Mouse (Mus musculus) lung, postnatal 0 days (tissue): ENCODE measurements around the gene Mafg. TPM values are rescaled to one million over a fixed set of nuclear protein-coding genes. Genes with fewer than 3 reads are reported as not detected.
"Not testable (repeated sequence)": the region's sequence is repeated elsewhere in the genome, so short reads cannot be mapped to it uniquely, and the experiment has no call there.

Source experiments
- ATAC-seq: fragments of 200-750 bp; cut with Nextera tagmentation; 2 replicates; pipeline ENCODE4 v1.8.0; 2017; ENCODE audit warnings: moderate library complexity
- DNase-seq: peaks from one replicate; pipeline ENCODE4 v3.0.0-alpha.2; 2016; ENCODE audit warnings: low spot score
- H3K27ac ChIP-seq: fragments of 300-500 bp; sonication (generic); 2 replicates; pipeline ENCODE4 v1.5.1; 2014; ENCODE audit warnings: antibody characterized with exemption, mild to moderate bottlenecking, low read length, mixed read lengths
- H3K27me3 ChIP-seq: fragments of 300-500 bp; sonication (generic); replicated peaks from 2 replicates; pipeline ENCODE4 v1.6.1; 2014; ENCODE audit warnings: low read length, mixed read lengths; ENCODE audit not compliant: insufficient read depth
- H3K36me3 ChIP-seq: fragments of 300-500 bp; sonication (generic); 2 replicates; pipeline ENCODE4 v1.6.1; 2014; ENCODE audit warnings: low read length, mixed read lengths; ENCODE audit not compliant: insufficient read depth
- H3K4me1 ChIP-seq: fragments of 300-500 bp; sonication (generic); 2 replicates; pipeline ENCODE4 v1.6.1; 2014; ENCODE audit warnings: antibody characterized with exemption, low read depth, low read length, mixed read lengths; ENCODE audit not compliant: insufficient read depth
- H3K4me2 ChIP-seq: fragments of 300-500 bp; sonication (generic); replicated peaks from 2 replicates; pipeline ENCODE4 v1.6.1; 2014; ENCODE audit warnings: low read depth, mild to moderate bottlenecking, low read length, moderate library complexity, mixed read lengths
- H3K4me3 ChIP-seq: fragments of 300-500 bp; sonication (generic); 2 replicates; pipeline ENCODE4 v1.5.1; 2014; ENCODE audit warnings: low read depth, low read length
- H3K9ac ChIP-seq: fragments of 300-500 bp; sonication (generic); replicated peaks from 2 replicates; pipeline ENCODE4 v1.6.1; 2014; ENCODE audit warnings: low read depth, mild to moderate bottlenecking
- H3K9me3 ChIP-seq: fragments of 300-500 bp; sonication (generic); 2 replicates; pipeline ENCODE4 v1.6.1; 2016; ENCODE audit warnings: low read length, mixed read lengths
- CTCF ChIP-seq: IDR thresholded peaks from 2 replicates; pipeline ENCODE4 v1.5.1; 2016; ENCODE audit warnings: antibody characterized with exemption, mild to moderate bottlenecking
- EP300 ChIP-seq: IDR thresholded peaks from 2 replicates; pipeline ENCODE4 v1.6.1; 2016; ENCODE audit warnings: antibody characterized with exemption, mild to moderate bottlenecking, control low read depth
- WGBS: fragments of 180-500 bp; shearing (Covaris S2); extraction: QIAGEN DNeasy Blood & Tissue Kit; methylation state at CpG from one replicate; pipeline ENCODE4 v1.1.7; 2014; 5-methylcytosine and 5-hydroxymethylcytosine counted together
- polyA plus RNA-seq: library from polyadenylated mRNA; unstranded; fragments of >200 nt; fragmentation: Nextera tagmentation; extraction: Ambion mirVana; gene quantifications from 2 replicates; pipeline ENCODE4 v1.2.1, GENCODE M21; 2015

Gene Mafg
- polyA plus RNA-seq, 1 experiment from 2014 or later, result 25.9 TPM

DNA sequence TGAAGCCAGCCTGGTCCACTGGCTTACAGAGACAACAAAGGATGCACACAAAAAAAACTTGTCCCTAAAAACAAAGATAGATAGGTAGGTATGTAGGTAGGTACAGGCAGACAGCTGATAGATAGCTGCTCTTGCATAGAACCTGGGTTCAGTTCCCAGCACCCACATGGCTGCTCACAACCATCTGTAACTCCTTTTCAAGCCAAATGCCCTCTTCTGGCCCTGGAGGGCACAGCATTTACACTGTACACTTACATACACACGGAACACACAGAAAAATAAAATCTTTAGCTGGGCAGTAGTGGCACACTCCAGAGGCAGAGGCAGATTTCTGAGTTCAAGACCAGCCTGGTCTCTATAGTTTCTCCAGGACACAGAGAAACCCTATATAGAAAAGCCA is 49.5 kb downstream of the Mafg start:
- 97% methylated on average over 1 of the region's 1 CpGs for WGBS
- Histone ChIP-seq H3K27me3 (no peaks in the 10 kb centered on the region), H3K27ac (no peak overlapping the region), H3K4me3 (no peak overlapping the region), H3K4me1 (peaks cover 10% of the 10 kb centered on the region), H3K4me2 (no peak overlapping the region), H3K9ac (no peak overlapping the region), H3K9me3 (no peaks in the 10 kb centered on the region), H3K36me3 (peaks cover 10% of the 10 kb centered on the region)
- no peak for TF ChIP-seq CTCF
- no peak for TF ChIP-seq EP300
- ATAC-seq, result no peak
- DNase-seq, result no peak

DNA sequence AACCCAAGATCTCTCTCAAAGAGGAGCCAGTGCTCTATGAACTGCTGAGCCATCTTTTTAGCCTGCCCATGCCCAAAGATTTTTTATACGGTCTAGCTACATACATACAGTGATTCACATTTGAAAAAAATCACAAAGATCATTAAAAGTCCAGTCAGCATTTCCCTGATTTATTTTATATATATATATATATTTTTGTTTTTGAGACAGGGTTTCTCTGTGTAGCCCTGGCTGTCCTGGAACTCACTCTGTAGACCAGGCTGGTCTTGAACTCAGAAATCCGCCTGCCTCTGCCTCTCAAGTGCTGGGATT is 50.5 kb downstream of the Mafg start:
- not testable (repeated sequence) for H3K4me3 ChIP-seq, ATAC-seq, H3K9ac ChIP-seq, H3K9me3 ChIP-seq, DNase-seq, H3K4me2 ChIP-seq, H3K27me3 ChIP-seq, H3K27ac ChIP-seq
- Histone ChIP-seq H3K4me1 (peaks cover 10% of the 10 kb centered on the region), H3K36me3 (peaks cover 14% of the 10 kb centered on the region)
- WGBS, result 96% methylated on average over 2 of the region's 2 CpGs

DNA sequence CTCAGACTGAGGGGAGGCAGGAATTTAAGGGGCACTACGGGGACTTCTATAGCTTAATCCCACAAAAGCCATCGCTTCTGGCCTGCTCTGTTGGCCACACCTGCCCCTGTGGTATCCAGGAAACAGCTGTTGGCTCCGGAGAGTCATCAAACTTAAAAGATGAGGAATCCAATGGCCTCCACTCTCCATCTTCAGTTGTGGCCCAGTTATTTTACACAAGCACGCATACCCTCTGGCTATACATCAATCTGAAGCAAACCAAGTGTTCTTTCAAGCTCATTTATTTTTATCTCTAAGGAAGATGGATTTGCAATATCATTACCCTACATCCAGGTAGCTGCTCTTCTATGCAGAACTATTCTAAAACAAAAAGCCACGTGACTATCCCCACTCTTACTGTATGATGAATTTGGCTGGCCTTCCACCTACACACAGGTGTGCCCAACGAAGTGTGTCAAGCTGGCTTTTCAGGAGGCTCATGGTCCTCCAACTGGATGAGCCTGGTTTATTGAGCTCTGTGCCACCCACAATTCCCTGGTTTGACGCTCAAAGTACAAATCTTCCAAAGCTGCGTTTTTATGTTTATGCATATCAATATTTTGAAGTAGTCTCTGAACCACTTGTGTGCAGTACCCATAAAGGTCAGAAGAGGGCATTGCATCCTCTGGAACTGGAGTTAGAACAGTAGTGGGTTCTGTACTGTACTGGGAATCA is 51.0 kb downstream of the Mafg start:
- Histone ChIP-seq H3K27me3 (no peaks in the 10 kb centered on the region), H3K9me3 (no peaks in the 10 kb centered on the region), H3K36me3 (peaks cover 17% of the 10 kb centered on the region), H3K4me2 (peak overlapping the region; percentile 79), H3K9ac (no peak overlapping the region), H3K4me1 (peaks cover 10% of the 10 kb centered on the region), H3K4me3 (peak overlapping the region; percentile 87), H3K27ac (peak overlapping the region; percentile 95)
- WGBS, result 70% methylated on average over 8 of the region's 8 CpGs
- DNase-seq (peak; percentile 49), ATAC-seq (no peak)
- TF ChIP-seq EP300 (no peak), CTCF (peak; percentile 68)

DNA sequence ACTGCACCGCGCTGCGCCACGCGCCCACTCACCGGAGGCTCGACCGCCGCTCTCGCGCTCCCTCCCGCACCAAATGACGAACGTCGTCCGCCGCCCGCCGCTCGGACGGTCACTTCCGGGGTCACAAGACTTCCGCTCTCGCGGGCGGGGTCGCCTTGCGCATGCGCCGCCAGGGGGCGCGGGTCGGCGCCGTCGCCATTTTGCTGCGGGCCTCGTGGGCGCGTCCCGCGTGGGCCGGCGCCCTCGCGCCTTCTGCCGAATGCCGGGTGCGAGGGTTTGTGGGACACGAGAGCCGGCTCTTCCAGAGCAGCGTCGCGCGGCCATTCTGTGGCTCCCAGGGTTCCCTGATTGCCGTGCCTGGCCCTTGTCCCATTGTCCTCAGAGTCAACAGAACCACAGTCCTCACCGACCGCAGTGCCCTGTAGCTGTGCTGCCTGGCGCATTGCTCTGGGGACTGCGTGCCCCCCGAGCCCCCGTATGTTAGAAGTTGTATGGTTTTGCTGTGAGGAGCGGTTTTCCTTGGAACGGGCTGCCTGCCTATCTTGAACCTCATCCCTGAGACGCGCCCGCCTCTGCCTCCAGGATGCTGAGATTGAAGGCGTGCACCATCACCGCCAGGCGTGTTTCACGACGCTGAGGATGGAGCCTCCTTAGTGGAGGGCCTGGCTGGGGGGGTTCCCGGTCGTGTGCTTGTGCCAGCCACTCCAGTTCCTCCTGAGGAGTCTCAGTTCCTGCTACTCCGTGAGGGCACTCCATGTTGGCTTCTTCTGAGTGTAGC is 51.7 kb downstream of the Mafg start, which contains the start of gene Arhgdia:
Gene Arhgdia (minus strand): TSS at position 135 of the 778 bp plus-strand sequence.
- peak; percentile 80 for ATAC-seq
- peak; percentile 66 for TF ChIP-seq CTCF
- no peak for TF ChIP-seq EP300
- Histone ChIP-seq H3K27ac (peak within 1 kb of the TSS; percentile 95), H3K4me1 (peaks cover 10% of the 10 kb centered on the region), H3K9ac (peak within 1 kb of the TSS; percentile 86), H3K27me3 (no peaks in the 10 kb centered on the region), H3K36me3 (peaks cover 17% of the 10 kb centered on the region), H3K4me2 (peak within 1 kb of the TSS; percentile 79), H3K9me3 (no peaks in the 10 kb centered on the region), H3K4me3 (peak within 1 kb of the TSS; percentile 87)
- DNase-seq, result peak; percentile 89
- 4% methylated on average over 46 of the region's 75 CpGs for WGBS

DNA sequence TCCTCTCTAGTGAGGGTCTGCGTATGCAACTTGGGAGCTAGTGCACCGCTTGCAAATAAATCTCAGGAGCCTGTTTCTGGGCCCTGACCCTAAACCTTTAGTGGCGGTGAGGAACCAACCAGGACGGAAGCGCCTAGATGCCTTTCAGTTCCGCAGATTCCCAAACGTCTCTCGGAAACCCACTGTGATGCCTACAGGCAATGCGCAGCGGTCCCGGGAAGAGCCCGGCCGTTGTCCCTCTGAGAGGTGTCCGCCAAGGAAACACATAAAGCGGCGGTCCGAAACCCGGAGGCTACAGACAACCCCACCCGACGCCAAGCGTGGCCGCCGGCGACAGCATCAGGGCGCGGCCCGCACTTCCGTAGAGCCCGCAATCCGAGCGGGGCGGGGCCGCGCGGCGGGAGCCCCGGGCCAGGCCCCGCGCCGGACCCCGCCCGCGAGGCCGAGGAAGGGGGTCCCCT is 52.5 kb downstream of the Mafg start:
- Histone ChIP-seq H3K4me2 (peak overlapping the region; percentile 79), H3K27me3 (no peaks in the 10 kb centered on the region), H3K9ac (peak overlapping the region; percentile 86), H3K9me3 (no peaks in the 10 kb centered on the region), H3K4me1 (peaks cover 10% of the 10 kb centered on the region), H3K27ac (peak overlapping the region; percentile 95), H3K4me3 (peak overlapping the region; percentile 87), H3K36me3 (peaks cover 17% of the 10 kb centered on the region; the same call in 1 of the 2 replicates)
- TF ChIP-seq EP300, result no peak
- TF ChIP-seq CTCF, result no peak
- ATAC-seq (peak; percentile 72), DNase-seq (peak; percentile 60)
- 0% methylated on average over 24 of the region's 44 CpGs for WGBS

DNA sequence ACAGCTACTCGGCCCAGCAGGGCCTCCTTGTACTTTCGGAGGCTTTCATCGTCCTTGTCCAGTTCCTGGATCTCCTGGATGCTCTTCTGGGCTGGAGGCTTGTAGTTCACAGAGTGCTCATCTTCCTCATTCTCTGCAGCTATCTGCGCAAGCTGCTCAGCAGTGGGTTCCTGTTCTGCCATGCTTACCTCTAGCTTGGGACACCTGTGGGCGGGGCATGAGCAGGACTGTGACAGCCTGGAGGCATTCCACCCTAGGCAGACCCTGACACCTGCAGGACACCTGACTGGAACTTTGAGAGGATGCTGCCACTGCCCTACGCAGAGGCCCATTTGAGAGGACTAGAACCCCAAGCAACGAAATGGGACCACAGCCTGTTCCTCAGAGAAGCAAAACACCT is 53.2 kb downstream of the Mafg start:
- H3K27ac ChIP-seq, result peak overlapping the region; percentile 95
- ATAC-seq (no peak), DNase-seq (peak; percentile 40)
- peaks cover 10% of the 10 kb centered on the region for H3K4me1 ChIP-seq
- TF ChIP-seq EP300 (no peak), CTCF (no peak)
- peaks cover 17% of the 10 kb centered on the region; the same call in 1 of the 2 replicates for H3K36me3 ChIP-seq
- H3K9ac ChIP-seq, result peak overlapping the region; percentile 86
- WGBS, result 41% methylated on average over 7 of the region's 7 CpGs
- H3K27me3 ChIP-seq, result no peaks in the 10 kb centered on the region
- H3K4me3 ChIP-seq, result peak overlapping the region; percentile 87
- H3K9me3 ChIP-seq, result no peaks in the 10 kb centered on the region
- H3K4me2 ChIP-seq, result peak overlapping the region; percentile 79
